ENCODE assay signal across 8 mouse cellular contexts in genomic region chr6:115674316-115674715, GRCm38 (mm10). TPM values are rescaled to one million over a fixed set of nuclear protein-coding genes. Genes with fewer than 3 reads are reported as not detected.
A peak's percentile ranks its signal among the peaks of the same experiment; 100 is the strongest.
DNase-seq lines count a peak whose midpoint lies in the region; ATAC-seq lines count a peak whose summit lies in the region.

No protein-coding gene starts in this region.

- WGBS in kidney, embryonic 16.5 days = 40% methylated on average over 2 of the region's 2 CpGs
- 68% methylated on average over 2 of the region's 2 CpGs for WGBS in embryonic facial prominence, embryonic 10.5 days
- 44% methylated on average over 2 of the region's 2 CpGs for WGBS in hindbrain, embryonic 15.5 days
- WGBS in midbrain, embryonic 15.5 days = 18% methylated on average over 2 of the region's 2 CpGs

- intact Hi-C loops in left cerebral cortex, postnatal 10 days (cut with DNase I) = no loop called here

- DNase-seq in kidney, postnatal 10 days = no peak
- no peak for DNase-seq in embryonic facial prominence, embryonic 10.5 days (ENCODE audit: low spot score)
- no peak for DNase-seq in left cerebral cortex, postnatal 10 days (ENCODE audit: extremely low spot score in 1 of 2, low spot score in 2 of 2)
- no peak for DNase-seq in layer of hippocampus, adult 18-20 months (ENCODE audit: low spot score in 2 of 2)
- no peak for DNase-seq in adrenal gland, adult 8-10 months

- H3K27ac ChIP-seq in kidney, embryonic 16.5 days (ENCODE audit: low read length) = 0 out of 2 replicates have a peak overlapping the region, but pooled peaks have one; percentile 38
- no peak overlapping the region for H3K27ac ChIP-seq in embryonic facial prominence, embryonic 10.5 days (replicated peaks)
- H3K27ac ChIP-seq in hindbrain, embryonic 15.5 days (replicated peaks) = peak overlapping the region; percentile 100
- H3K27ac ChIP-seq in midbrain, embryonic 15.5 days = no peak overlapping the region

- peaks cover 22% of the 10 kb centered on the region for H3K4me1 ChIP-seq in kidney, embryonic 16.5 days (ENCODE audit: insufficient read depth, low read length)
- peaks cover 19% of the 10 kb centered on the region for H3K4me1 ChIP-seq in embryonic facial prominence, embryonic 10.5 days
- H3K4me1 ChIP-seq in hindbrain, embryonic 15.5 days (replicated peaks) = peaks cover 28% of the 10 kb centered on the region
- H3K4me1 ChIP-seq in midbrain, embryonic 15.5 days = peaks cover 34% of the 10 kb centered on the region

- H3K9ac ChIP-seq in kidney, embryonic 16.5 days (replicated peaks; ENCODE audit: low read length) = peak overlapping the region; percentile 100
- H3K9ac ChIP-seq in hindbrain, embryonic 15.5 days = peak overlapping the region; percentile 99
- H3K9ac ChIP-seq in midbrain, embryonic 15.5 days = peak overlapping the region; percentile 99

- H3K4me3 ChIP-seq in kidney, embryonic 16.5 days (ENCODE audit: low read length) = peak overlapping the region; percentile 98
- H3K4me3 ChIP-seq in embryonic facial prominence, embryonic 10.5 days = peak overlapping the region; percentile 98
- H3K4me3 ChIP-seq in hindbrain, embryonic 15.5 days = peak overlapping the region; percentile 97
- H3K4me3 ChIP-seq in midbrain, embryonic 15.5 days = peak overlapping the region; percentile 83

- peak overlapping the region; percentile 59 for H3K4me2 ChIP-seq in kidney, embryonic 16.5 days (replicated peaks; ENCODE audit: low read depth, low read length)
- peak overlapping the region; percentile 71 for H3K4me2 ChIP-seq in hindbrain, embryonic 15.5 days
- H3K4me2 ChIP-seq in midbrain, embryonic 15.5 days = peak overlapping the region; percentile 59

- no peak for ATAC-seq in kidney, embryonic 16.5 days (ENCODE audit: low FRiP score, low TSS enrichment)
- no peak for ATAC-seq in hindbrain, embryonic 15.5 days (ENCODE audit: low FRiP score, low read depth)
- ATAC-seq in midbrain, embryonic 15.5 days (replicated peaks) = no peak

- H3K27me3 ChIP-seq in kidney, embryonic 16.5 days (ENCODE audit: insufficient read depth, low read length) = no peaks in the 10 kb centered on the region
- no peaks in the 10 kb centered on the region for H3K27me3 ChIP-seq in embryonic facial prominence, embryonic 10.5 days (replicated peaks; ENCODE audit: low read depth, poor library complexity, severe bottlenecking)
- H3K27me3 ChIP-seq in hindbrain, embryonic 15.5 days = no peaks in the 10 kb centered on the region
- H3K27me3 ChIP-seq in midbrain, embryonic 15.5 days (replicated peaks) = no peaks in the 10 kb centered on the region

- H3K9me3 ChIP-seq in kidney, embryonic 16.5 days (ENCODE audit: low read length) = no peaks in the 10 kb centered on the region
- H3K9me3 ChIP-seq in embryonic facial prominence, embryonic 10.5 days = no peaks in the 10 kb centered on the region
- no peaks in the 10 kb centered on the region for H3K9me3 ChIP-seq in hindbrain, embryonic 15.5 days
- no peaks in the 10 kb centered on the region for H3K9me3 ChIP-seq in midbrain, embryonic 15.5 days

- no peaks in the 10 kb centered on the region for H3K36me3 ChIP-seq in kidney, embryonic 16.5 days (ENCODE audit: insufficient read depth, low read length)
- peaks cover 20% of the 10 kb centered on the region; the same call in 1 of the 2 replicates for H3K36me3 ChIP-seq in embryonic facial prominence, embryonic 10.5 days (replicated peaks)
- H3K36me3 ChIP-seq in hindbrain, embryonic 15.5 days = no peaks in the 10 kb centered on the region
- no peaks in the 10 kb centered on the region for H3K36me3 ChIP-seq in midbrain, embryonic 15.5 days (replicated peaks)

RNA-seq across cellular contexts. Expression of gene Raf1, which starts 2.1 kb away (rescaled TPM):
- polyA plus RNA-seq in kidney, embryonic 16.5 days (2015; fragmentation: Nextera tagmentation; extraction: Ambion mirVana) = 91.0 and 95.7 TPM in 2 replicates
- 123 and 126 TPM in 2 replicates for polyA plus RNA-seq in embryonic facial prominence, embryonic 10.5 days (2016; fragmentation: Nextera tagmentation; extraction: Ambion mirVana)
- 124 and 136 TPM in 2 replicates for polyA plus RNA-seq in hindbrain, embryonic 15.5 days (2015; fragmentation: Nextera tagmentation; extraction: Ambion mirVana)
- polyA plus RNA-seq in midbrain, embryonic 15.5 days (2015; fragmentation: Nextera tagmentation; extraction: Ambion mirVana) = 142 and 146 TPM in 2 replicates
- total RNA-seq in left cerebral cortex, postnatal 10 days (2021) = 100 to 1,000 TPM; 121 to 132 TPM
- 10 to 100 TPM; 78.5 to 79.3 TPM for total RNA-seq in layer of hippocampus, adult 18-20 months (2021)
- 100 to 1,000 TPM in 2 of 4 experiments, 10 to 100 TPM in 2; 88.8 to 113 (median 97.7) TPM for total RNA-seq in adrenal gland, adult 8-10 months (2022)

Comparison
In these comparisons a context has a peak if more than half of its experiments do, and no peak if none do; other contexts are left out.
1. H3K27ac ChIP-seq: peak in kidney, embryonic 16.5 days (single experiment) and hindbrain, embryonic 15.5 days (single experiment); none in embryonic facial prominence, embryonic 10.5 days (single experiment) and midbrain, embryonic 15.5 days (single experiment).
2. Peak in every context shown above with its lines, with median percentiles within 50 percentile points of each other: H3K4me2 ChIP-seq, H3K4me3 ChIP-seq and H3K9ac ChIP-seq.